Mouse (Mus musculus) brain, embryonic 14.5 days (tissue): Measurements from ENCODE around the gene Xylt1.

ENCODE experiments used
- CTCF ChIP-seq: fragments of 200-500 bp; IDR thresholded peaks from 2 replicates; pipeline ENCODE4 v1.5.1; 2012; ENCODE audit warnings: inconsistent platforms, mild to moderate bottlenecking, moderate library complexity, borderline replicate concordance; ENCODE audit not compliant: insufficient read depth, insufficient read length; ENCODE audit errors: extremely low read depth
- POLR2A ChIP-seq: fragments of 200-500 bp; IDR thresholded peaks from 2 replicates; pipeline ENCODE4 v1.6.1; 2012; ENCODE audit warnings: mild to moderate bottlenecking, inconsistent platforms, borderline replicate concordance; ENCODE audit not compliant: poor library complexity, insufficient read depth, insufficient read length, severe bottlenecking; ENCODE audit errors: extremely low read depth

DNA sequence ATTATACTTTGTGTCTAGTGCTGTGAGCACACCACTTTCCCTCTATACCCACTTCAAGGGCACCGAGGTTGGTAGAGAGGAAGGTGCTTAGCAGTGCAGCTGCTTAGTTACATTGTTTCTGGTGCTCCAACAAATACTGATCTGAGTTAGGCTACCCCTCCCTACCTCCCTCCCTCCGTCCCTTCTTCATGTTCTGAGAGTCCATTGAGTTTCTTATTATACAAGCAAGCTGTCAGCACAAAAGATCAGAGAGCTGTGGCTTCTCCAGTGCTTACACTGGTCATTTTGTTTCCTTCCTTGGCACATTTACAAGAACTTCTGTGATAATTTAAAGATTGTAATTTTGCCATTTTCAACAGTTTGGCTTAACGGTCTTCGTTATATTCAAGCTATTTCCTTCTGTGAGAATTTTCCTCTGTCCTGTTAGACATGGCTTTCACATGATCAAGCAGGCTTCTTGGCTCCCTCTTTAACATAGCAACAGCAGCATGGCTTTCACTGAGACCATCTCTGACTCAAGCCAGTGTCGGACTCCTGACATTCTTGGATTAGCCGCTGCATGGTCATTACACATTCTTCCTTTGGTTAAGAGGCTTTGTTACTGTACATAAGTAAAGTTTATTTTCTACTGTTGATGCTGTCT, 12.0 kb upstream of the Xylt1 start:
- TF ChIP-seq POLR2A (no peak), CTCF (no peak)
